In genomic region chr2:72475797-72476485, GRCm38 (mm10) we compare ENCODE assay signal across 7 mouse cellular contexts. TPM values are rescaled to one million over a fixed set of nuclear protein-coding genes. Genes with fewer than 3 reads are reported as not detected.
DNase-seq lines count a peak whose midpoint lies in the region; ATAC-seq lines count a peak whose summit lies in the region.

Cdca7 (plus strand) TSS chr2:72476159.

- ATAC-seq in midbrain, embryonic 12.5 days (ENCODE audit: low FRiP score, low read depth): peak; percentile 84

- H3K27ac ChIP-seq in embryonic facial prominence, embryonic 10.5 days (replicated peaks): peak within 1 kb of the TSS; percentile 98
- H3K27ac ChIP-seq in limb, embryonic 10.5 days: peak within 1 kb of the TSS; percentile 97
- H3K27ac ChIP-seq in midbrain, embryonic 12.5 days (replicated peaks): peak within 1 kb of the TSS; percentile 60

- peaks cover 51% of the 10 kb centered on the region for H3K4me1 ChIP-seq in embryonic facial prominence, embryonic 10.5 days
- peaks cover 46% of the 10 kb centered on the region for H3K4me1 ChIP-seq in limb, embryonic 10.5 days
- H3K4me1 ChIP-seq in midbrain, embryonic 12.5 days: peaks cover 41% of the 10 kb centered on the region

- under 1% methylated on average over 58 of the region's 58 CpGs for WGBS in embryonic facial prominence, embryonic 10.5 days
- WGBS in limb, embryonic 10.5 days: under 1% methylated on average over 58 of the region's 58 CpGs
- WGBS in midbrain, embryonic 12.5 days: under 1% methylated on average over 58 of the region's 58 CpGs

- DNase-seq in adrenal gland, postnatal 10 days: peak; percentile 88
- peak; percentile 89 for DNase-seq in embryonic facial prominence, embryonic 10.5 days (ENCODE audit: low spot score)
- peak; percentile 98 for DNase-seq in heart, adult 11 months
- peak; percentile 67 for DNase-seq in kidney, adult 11 months
- DNase-seq in limb, embryonic 10.5 days (ENCODE audit: low spot score): peak; percentile 90
- peak; percentile 19 for DNase-seq in skeletal muscle tissue, adult 2 months (ENCODE audit: low read depth, low spot score)

- peak within 1 kb of the TSS; percentile 88 for H3K4me3 ChIP-seq in embryonic facial prominence, embryonic 10.5 days
- peak within 1 kb of the TSS; percentile 92 for H3K4me3 ChIP-seq in limb, embryonic 10.5 days
- H3K4me3 ChIP-seq in midbrain, embryonic 12.5 days: peak within 1 kb of the TSS; percentile 89

- H3K9ac ChIP-seq in midbrain, embryonic 12.5 days (replicated peaks): peak within 1 kb of the TSS; percentile 77

- H3K27me3 ChIP-seq in embryonic facial prominence, embryonic 10.5 days (replicated peaks; ENCODE audit: low read depth, poor library complexity, severe bottlenecking): peaks cover 25% of the 10 kb centered on the region
- H3K27me3 ChIP-seq in limb, embryonic 10.5 days (ENCODE audit: low read depth, poor library complexity, severe bottlenecking): no peaks in the 10 kb centered on the region
- peaks cover 29% of the 10 kb centered on the region for H3K27me3 ChIP-seq in midbrain, embryonic 12.5 days

- no peaks in the 10 kb centered on the region for H3K9me3 ChIP-seq in embryonic facial prominence, embryonic 10.5 days
- no peaks in the 10 kb centered on the region for H3K9me3 ChIP-seq in limb, embryonic 10.5 days (replicated peaks)
- no peaks in the 10 kb centered on the region for H3K9me3 ChIP-seq in midbrain, embryonic 12.5 days

- peaks cover 24% of the 10 kb centered on the region for H3K36me3 ChIP-seq in embryonic facial prominence, embryonic 10.5 days (replicated peaks)
- peaks cover 32% of the 10 kb centered on the region for H3K36me3 ChIP-seq in limb, embryonic 10.5 days
- 0 out of 2 replicates have a peak, but pooled peaks cover 6% of the 10 kb centered on the region for H3K36me3 ChIP-seq in midbrain, embryonic 12.5 days

- peak within 1 kb of the TSS; percentile 82 for H3K4me2 ChIP-seq in midbrain, embryonic 12.5 days (replicated peaks)

RNA-seq across cellular contexts. Expression of gene Cdca7, which starts in this region (rescaled TPM):
- total RNA-seq in adrenal gland, postnatal 10 days (2021): 10 to 100 TPM in 1 of 2 experiments, 1 to 10 TPM in 1; 9.5 to 14.5 TPM
- polyA plus RNA-seq in embryonic facial prominence, embryonic 10.5 days (2016; fragmentation: Nextera tagmentation; extraction: Ambion mirVana): 252 and 257 TPM in 2 replicates
- 290 and 298 TPM in 2 replicates for polyA plus RNA-seq in limb, embryonic 10.5 days (2016; fragmentation: Nextera tagmentation; extraction: Ambion mirVana)
- 126 and 129 TPM in 2 replicates for polyA plus RNA-seq in midbrain, embryonic 12.5 days (2016; fragmentation: Nextera tagmentation; extraction: Ambion mirVana)

Comparison
In these comparisons a context has a peak if more than half of its experiments do, and no peak if none do; other contexts are left out.
1. Peak in every context shown above with its lines: DNase-seq, ATAC-seq, H3K4me3 ChIP-seq and H3K27ac ChIP-seq.
2. DNase-seq: peak in every context shown above with its lines; median percentile 98 in heart, adult 11 months; 90 in limb, embryonic 10.5 days; 89 in embryonic facial prominence, embryonic 10.5 days; 88 in adrenal gland, postnatal 10 days; 67 in kidney, adult 11 months; 19 in skeletal muscle tissue, adult 2 months.